Mouse (Mus musculus): ENCODE results near the gene Grip1. TPM values are rescaled to one million over a fixed set of nuclear protein-coding genes. Genes with fewer than 3 reads are reported as not detected.

The Grip1 gene
- polyA plus RNA-seq, 1 experiment from 2014 or later = 5.4 TPM

DNA sequence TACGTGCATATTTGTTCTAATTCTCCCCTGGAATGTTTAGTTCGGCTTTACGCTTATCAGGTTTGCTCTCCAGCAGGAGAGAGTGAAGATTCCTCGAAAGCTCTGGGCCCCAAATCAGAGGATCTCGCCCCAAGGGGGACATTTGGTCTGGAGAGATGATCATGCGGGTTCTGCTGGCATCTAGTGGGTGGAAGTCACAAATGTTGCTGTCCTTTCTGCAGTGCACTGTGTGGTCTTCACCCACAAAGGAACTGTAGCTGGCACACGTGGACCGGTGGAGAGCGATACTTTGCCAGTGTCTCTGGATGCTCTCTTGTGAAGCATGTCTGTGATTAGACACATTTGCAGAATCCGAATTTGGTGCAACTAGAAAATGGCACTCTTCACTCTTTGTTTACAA lies 186.9 kb downstream of the Grip1 start:
- no peaks in the 10 kb centered on the region for H3K36me3 ChIP-seq (ENCODE audit: control insufficient read depth, insufficient read depth, low read length)
- 83% methylated on average over 10 of the region's 10 CpGs for WGBS
- H3K27ac ChIP-seq (ENCODE audit: low read depth, low read length) = no peak overlapping the region
- H3K4me1 ChIP-seq (ENCODE audit: control insufficient read depth, insufficient read depth, low read length) = peaks cover 10% of the 10 kb centered on the region
- no peak overlapping the region for H3K4me3 ChIP-seq (ENCODE audit: low read length)
- H3K4me2 ChIP-seq (replicated peaks; ENCODE audit: low read depth, low read length) = no peak overlapping the region
- H3K9me3 ChIP-seq (ENCODE audit: control insufficient read depth, low read length) = no peaks in the 10 kb centered on the region
- H3K27me3 ChIP-seq (ENCODE audit: control insufficient read depth, insufficient read depth, low read length) = no peaks in the 10 kb centered on the region
- ATAC-seq (ENCODE audit: low FRiP score, low TSS enrichment) = no peak
- no peak overlapping the region for H3K9ac ChIP-seq (ENCODE audit: low read depth, low read length)

- 61% methylated on average over 12 of the region's 12 CpGs for WGBS
- no peak overlapping the region for H3K4me2 ChIP-seq (replicated peaks; ENCODE audit: low read depth, low read length)
Observed at GRCm38 (mm10) chr10:119641011-119641410, 187.4 kb downstream of the Grip1 start.

DNA sequence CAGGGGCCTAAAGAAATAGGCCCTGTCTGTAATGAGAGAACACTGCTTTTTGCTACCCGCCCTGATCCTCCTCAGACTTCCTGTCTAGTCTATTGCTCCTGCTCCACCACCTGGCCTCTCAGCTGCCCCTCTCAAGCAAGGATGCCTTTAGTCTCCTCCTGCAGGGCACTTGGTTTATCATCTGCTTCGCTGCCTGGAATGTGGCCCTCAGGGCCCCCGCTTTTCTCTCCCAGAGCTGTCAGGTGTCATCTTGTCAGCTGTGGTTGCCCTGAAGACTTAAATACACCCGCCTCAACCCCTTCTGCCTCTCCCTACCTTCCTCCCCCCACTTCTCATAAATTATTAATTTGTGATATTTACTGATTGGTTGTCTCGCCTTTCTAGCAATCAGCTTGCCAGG lies 190.7 kb downstream of the Grip1 start:
- Histone ChIP-seq H3K9me3 (ENCODE audit: control insufficient read depth, low read length) (no peaks in the 10 kb centered on the region), H3K36me3 (ENCODE audit: control insufficient read depth, insufficient read depth, low read length) (no peaks in the 10 kb centered on the region), H3K27me3 (ENCODE audit: control insufficient read depth, insufficient read depth, low read length) (no peaks in the 10 kb centered on the region), H3K4me2 (replicated peaks; ENCODE audit: low read depth, low read length) (no peak overlapping the region), H3K4me1 (ENCODE audit: control insufficient read depth, insufficient read depth, low read length) (peaks cover 11% of the 10 kb centered on the region; the same call in 1 of the 2 replicates), H3K4me3 (ENCODE audit: low read length) (no peak overlapping the region), H3K9ac (ENCODE audit: low read depth, low read length) (no peak overlapping the region), H3K27ac (ENCODE audit: low read depth, low read length) (no peak overlapping the region)
- no peak for ATAC-seq (ENCODE audit: low FRiP score, low TSS enrichment)
- 48% methylated on average over 5 of the region's 5 CpGs for WGBS

More at GRCm38 (mm10) chr10:119641011-119641410, 187.4 kb downstream of the Grip1 start:
- no peaks in the 10 kb centered on the region for H3K9me3 ChIP-seq (ENCODE audit: control insufficient read depth, low read length)
- H3K27me3 ChIP-seq (ENCODE audit: control insufficient read depth, insufficient read depth, low read length) = no peaks in the 10 kb centered on the region
- peaks cover 11% of the 10 kb centered on the region; the same call in 1 of the 2 replicates for H3K4me1 ChIP-seq (ENCODE audit: control insufficient read depth, insufficient read depth, low read length)
- no peaks in the 10 kb centered on the region for H3K36me3 ChIP-seq (ENCODE audit: control insufficient read depth, insufficient read depth, low read length)
- H3K27ac ChIP-seq (ENCODE audit: low read depth, low read length) = no peak overlapping the region
- no peak overlapping the region for H3K4me3 ChIP-seq (ENCODE audit: low read length)
- no peak; the same call in 1 of the 2 replicates for ATAC-seq (ENCODE audit: low FRiP score, low TSS enrichment)
- no peak overlapping the region for H3K9ac ChIP-seq (ENCODE audit: low read depth, low read length)

DNA sequence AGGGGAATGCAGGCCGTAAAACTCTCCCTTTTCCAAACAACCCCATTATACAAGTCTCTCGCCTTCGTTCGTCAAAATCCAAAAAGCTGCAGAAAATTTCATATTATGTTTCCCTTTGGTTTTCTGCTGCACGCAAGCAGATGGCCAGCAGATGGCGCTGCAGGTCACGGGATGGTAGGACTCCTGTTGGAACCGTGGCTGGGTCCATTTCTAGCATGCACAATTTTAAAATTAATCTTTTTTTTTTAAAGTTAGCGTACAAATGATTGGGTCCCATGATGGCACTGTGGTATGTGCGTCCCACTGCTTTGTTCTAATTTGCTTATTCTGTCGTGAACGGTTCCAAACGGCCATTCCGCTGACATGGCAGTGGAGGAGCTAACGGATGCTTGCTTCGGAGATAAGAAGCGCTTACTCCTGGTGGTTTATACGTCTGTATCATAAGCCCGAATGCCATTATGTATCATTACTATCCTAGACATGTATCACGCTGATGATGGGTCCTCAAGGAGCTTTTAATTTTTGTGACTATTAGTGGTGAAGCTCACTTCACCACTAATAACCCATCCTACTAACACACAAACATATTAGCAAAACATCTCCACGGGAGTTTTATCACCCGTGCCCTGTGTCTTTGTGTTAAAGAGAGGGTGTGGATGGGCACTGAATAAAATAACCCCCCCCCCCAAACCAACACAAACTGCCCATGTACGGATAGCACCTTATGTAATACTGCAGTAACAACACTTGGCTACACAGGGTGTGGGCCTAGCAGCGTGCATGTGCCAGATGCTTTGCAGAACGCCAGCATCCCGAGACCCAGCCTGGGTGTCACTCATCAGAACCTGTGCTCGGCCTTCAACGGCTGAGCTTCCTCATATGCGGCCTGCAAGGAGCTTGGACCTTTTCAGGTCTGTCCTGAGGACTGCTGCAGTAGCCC lies 193.1 kb downstream of the Grip1 start:
- Histone ChIP-seq H3K4me2 (replicated peaks; ENCODE audit: low read depth, low read length) (no peak overlapping the region), H3K9ac (ENCODE audit: low read depth, low read length) (no peak overlapping the region), H3K9me3 (ENCODE audit: control insufficient read depth, low read length) (no peaks in the 10 kb centered on the region), H3K4me3 (ENCODE audit: low read length) (no peak overlapping the region), H3K27ac (ENCODE audit: low read depth, low read length) (no peak overlapping the region), H3K36me3 (ENCODE audit: control insufficient read depth, insufficient read depth, low read length) (no peaks in the 10 kb centered on the region), H3K4me1 (ENCODE audit: control insufficient read depth, insufficient read depth, low read length) (peaks cover 11% of the 10 kb centered on the region; the same call in 1 of the 2 replicates), H3K27me3 (ENCODE audit: control insufficient read depth, insufficient read depth, low read length) (no peaks in the 10 kb centered on the region)
- WGBS = 65% methylated on average over 29 of the region's 29 CpGs
- ATAC-seq (ENCODE audit: low FRiP score, low TSS enrichment) = no peak

- H3K27me3 ChIP-seq (ENCODE audit: control insufficient read depth, insufficient read depth, low read length) = no peaks in the 10 kb centered on the region
- no peak for ATAC-seq (ENCODE audit: low FRiP score, low TSS enrichment)
- no peaks in the 10 kb centered on the region for H3K36me3 ChIP-seq (ENCODE audit: control insufficient read depth, insufficient read depth, low read length)
- 57% methylated on average over 7 of the region's 7 CpGs for WGBS
- H3K9ac ChIP-seq (ENCODE audit: low read depth, low read length) = no peak overlapping the region
- H3K4me3 ChIP-seq (ENCODE audit: low read length) = no peak overlapping the region
- no peaks in the 10 kb centered on the region for H3K4me1 ChIP-seq (ENCODE audit: control insufficient read depth, insufficient read depth, low read length)
- H3K9me3 ChIP-seq (ENCODE audit: control insufficient read depth, low read length) = peaks cover 4% of the 10 kb centered on the region; the same call in 1 of the 2 replicates
- no peak overlapping the region for H3K27ac ChIP-seq (ENCODE audit: low read depth, low read length)
- H3K4me2 ChIP-seq (replicated peaks; ENCODE audit: low read depth, low read length) = no peak overlapping the region
Observed at GRCm38 (mm10) chr10:119660677-119661353, 207.2 kb downstream of the Grip1 start.

GRCm38 (mm10) chr10:119663586-119663985 lies 210.0 kb downstream of the Grip1 start:
- no peak overlapping the region; the same call in 1 of the 2 replicates for H3K4me2 ChIP-seq (replicated peaks; ENCODE audit: low read depth, low read length)
- no peak for ATAC-seq (ENCODE audit: low FRiP score, low TSS enrichment)
- WGBS = 73% methylated on average over 9 of the region's 9 CpGs

GRCm38 (mm10) chr10:119666386-119666785 lies 212.8 kb downstream of the Grip1 start:
- H3K4me2 ChIP-seq (replicated peaks; ENCODE audit: low read depth, low read length) = no peak overlapping the region
- no peaks in the 10 kb centered on the region for H3K27me3 ChIP-seq (ENCODE audit: control insufficient read depth, insufficient read depth, low read length)
- no peaks in the 10 kb centered on the region for H3K36me3 ChIP-seq (ENCODE audit: control insufficient read depth, insufficient read depth, low read length)
- H3K27ac ChIP-seq (ENCODE audit: low read depth, low read length) = no peak overlapping the region
- no peak for ATAC-seq (ENCODE audit: low FRiP score, low TSS enrichment)
- peaks cover 13% of the 10 kb centered on the region for H3K4me1 ChIP-seq (ENCODE audit: control insufficient read depth, insufficient read depth, low read length)
- no peak overlapping the region for H3K4me3 ChIP-seq (ENCODE audit: low read length)
- H3K9me3 ChIP-seq (ENCODE audit: control insufficient read depth, low read length) = no peaks in the 10 kb centered on the region
- 28% methylated on average over 11 of the region's 11 CpGs for WGBS
- no peak overlapping the region for H3K9ac ChIP-seq (ENCODE audit: low read depth, low read length)

More at GRCm38 (mm10) chr10:119663586-119663985, 210.0 kb downstream of the Grip1 start:
- Histone ChIP-seq H3K27ac (ENCODE audit: low read depth, low read length) (no peak overlapping the region), H3K27me3 (ENCODE audit: control insufficient read depth, insufficient read depth, low read length) (no peaks in the 10 kb centered on the region), H3K4me3 (ENCODE audit: low read length) (no peak overlapping the region), H3K4me1 (ENCODE audit: control insufficient read depth, insufficient read depth, low read length) (peaks cover 9% of the 10 kb centered on the region; the same call in 1 of the 2 replicates), H3K36me3 (ENCODE audit: control insufficient read depth, insufficient read depth, low read length) (no peaks in the 10 kb centered on the region), H3K9me3 (ENCODE audit: control insufficient read depth, low read length) (no peaks in the 10 kb centered on the region), H3K9ac (ENCODE audit: low read depth, low read length) (no peak overlapping the region)

GRCm38 (mm10) chr10:119670456-119670855 lies 216.8 kb downstream of the Grip1 start:
- Histone ChIP-seq H3K4me3 (ENCODE audit: low read length) (no peak overlapping the region), H3K9me3 (ENCODE audit: control insufficient read depth, low read length) (no peaks in the 10 kb centered on the region), H3K4me1 (ENCODE audit: control insufficient read depth, insufficient read depth, low read length) (peaks cover 13% of the 10 kb centered on the region), H3K27me3 (ENCODE audit: control insufficient read depth, insufficient read depth, low read length) (no peaks in the 10 kb centered on the region), H3K36me3 (ENCODE audit: control insufficient read depth, insufficient read depth, low read length) (no peaks in the 10 kb centered on the region), H3K9ac (ENCODE audit: low read depth, low read length) (no peak overlapping the region), H3K4me2 (replicated peaks; ENCODE audit: low read depth, low read length) (no peak overlapping the region), H3K27ac (ENCODE audit: low read depth, low read length) (no peak overlapping the region)
- ATAC-seq (ENCODE audit: low FRiP score, low TSS enrichment) = no peak
- WGBS = 27% methylated on average over 7 of the region's 7 CpGs

Measured in kidney, embryonic 14.5 days (tissue).